Mouse (Mus musculus) left cerebral cortex, adult 9 months (tissue): ENCODE results near the gene Hyou1.
A peak's percentile ranks its signal among the peaks of the same experiment; 100 is the strongest.
"Not testable (repeated sequence)": the region's sequence is repeated elsewhere in the genome, so short reads cannot be mapped to it uniquely, and the experiment has no call there.

ENCODE experiments used
- DNase-seq, 2 experiments: peaks; one replicate each; pipeline ENCODE4 v3.0.0; 2022; ENCODE audit warnings: low spot score in 2 of 2

Hyou1 gene

DNA sequence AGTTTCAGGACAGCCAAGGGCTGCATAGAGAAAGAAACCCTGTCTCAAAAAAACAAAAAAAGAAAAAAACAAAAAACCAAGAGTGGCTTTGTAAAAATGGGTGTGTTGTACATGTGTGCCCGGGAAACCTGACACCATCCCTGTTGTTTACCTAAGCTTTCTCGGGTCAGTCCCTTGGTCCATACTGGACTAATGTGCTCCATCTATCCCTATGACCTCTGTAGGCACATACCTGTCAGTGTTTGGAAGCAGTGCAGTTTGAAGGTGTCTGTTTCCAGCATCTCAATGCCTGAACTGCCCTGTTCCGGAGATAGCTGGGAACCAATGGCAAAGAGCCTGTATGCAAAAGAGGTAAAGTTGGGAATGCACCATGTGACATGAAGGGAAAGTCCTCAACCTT is 25.7 kb downstream of the Hyou1 start:
- DNase-seq, result no peak

DNA sequence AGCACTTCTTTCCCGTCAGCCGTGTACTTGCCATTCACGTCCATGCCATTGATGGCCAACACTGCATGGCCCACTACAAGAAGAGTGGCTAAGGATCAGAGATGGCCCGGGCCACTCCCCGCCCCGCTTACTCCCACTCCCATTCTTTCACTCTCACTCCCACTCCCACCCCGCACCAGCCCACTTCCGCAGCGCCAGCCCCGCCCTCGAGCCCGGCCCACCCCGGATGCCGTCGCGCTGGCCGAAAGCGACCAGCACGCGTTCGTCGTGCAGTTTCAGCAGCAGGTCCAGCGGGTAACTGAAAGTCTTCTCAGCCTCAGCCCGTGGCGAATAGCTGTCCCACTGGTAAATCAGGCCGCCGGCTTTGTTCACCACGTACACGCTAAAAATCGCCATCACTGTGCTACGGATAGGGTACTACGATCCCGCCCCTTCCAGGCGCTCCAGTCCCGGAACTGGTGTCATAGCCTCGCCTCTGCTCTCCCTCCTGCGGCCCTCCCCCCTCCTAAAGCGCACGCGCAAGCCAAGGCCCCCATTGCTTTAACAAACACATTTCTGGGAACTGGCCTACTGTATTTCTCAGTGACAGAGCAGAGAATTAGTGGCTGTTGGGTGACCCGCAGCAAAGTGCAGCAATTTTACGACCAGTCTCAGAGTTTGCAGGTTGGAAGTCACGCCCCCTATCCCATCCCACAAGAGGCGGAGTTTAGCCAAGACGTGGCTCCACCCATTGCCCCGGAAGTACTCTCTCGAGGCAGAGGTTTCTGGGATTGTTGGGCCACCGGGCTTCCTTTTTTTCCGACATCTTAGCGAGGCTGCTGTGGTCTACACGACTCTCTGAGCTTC is 27.8 kb downstream of the Hyou1 start, which contains the start of the genes Rps25 and Trappc4:
Gene Rps25 (plus strand): TSS at position 234 of the 846 bp plus-strand sequence.
Gene Trappc4 (minus strand): TSS at position 695 of the 846 bp plus-strand sequence.
- DNase-seq, result peak; percentile 83 to 93

DNA sequence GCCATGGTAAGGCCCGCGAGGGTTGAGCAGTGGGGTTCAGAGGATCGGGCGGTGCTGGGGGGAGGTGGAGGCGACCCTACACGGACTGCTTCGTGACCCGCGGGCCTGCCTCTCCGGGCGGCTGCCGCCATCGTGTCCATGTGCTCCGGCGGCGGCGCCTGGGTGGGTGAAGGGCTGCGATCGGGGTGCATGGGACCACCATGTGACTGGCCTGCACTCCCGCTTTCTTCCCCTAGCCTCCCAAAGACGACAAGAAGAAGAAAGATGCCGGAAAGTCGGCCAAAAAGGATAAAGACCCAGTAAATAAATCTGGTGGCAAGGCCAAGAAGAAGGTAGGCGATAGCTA is 28.4 kb downstream of the Hyou1 start:
- no peak for DNase-seq

DNA sequence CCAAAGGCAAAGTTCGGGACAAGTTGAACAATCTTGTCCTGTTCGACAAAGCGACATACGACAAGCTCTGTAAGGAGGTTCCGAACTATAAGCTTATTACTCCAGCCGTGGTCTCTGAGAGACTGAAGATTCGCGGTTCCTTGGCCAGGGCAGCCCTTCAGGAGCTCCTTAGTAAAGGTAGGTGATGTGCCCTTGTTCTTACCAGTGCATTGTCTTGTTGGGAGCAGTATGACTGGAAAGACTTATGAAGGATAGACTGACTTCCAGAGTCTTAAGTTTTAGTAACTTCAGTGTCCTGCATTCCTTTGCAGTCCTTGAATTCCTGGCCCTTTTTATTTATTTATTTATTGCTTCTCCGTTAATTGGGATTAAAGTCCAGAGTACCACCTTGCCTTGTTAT is 29.4 kb downstream of the Hyou1 start:
- not testable (repeated sequence) for DNase-seq

DNA sequence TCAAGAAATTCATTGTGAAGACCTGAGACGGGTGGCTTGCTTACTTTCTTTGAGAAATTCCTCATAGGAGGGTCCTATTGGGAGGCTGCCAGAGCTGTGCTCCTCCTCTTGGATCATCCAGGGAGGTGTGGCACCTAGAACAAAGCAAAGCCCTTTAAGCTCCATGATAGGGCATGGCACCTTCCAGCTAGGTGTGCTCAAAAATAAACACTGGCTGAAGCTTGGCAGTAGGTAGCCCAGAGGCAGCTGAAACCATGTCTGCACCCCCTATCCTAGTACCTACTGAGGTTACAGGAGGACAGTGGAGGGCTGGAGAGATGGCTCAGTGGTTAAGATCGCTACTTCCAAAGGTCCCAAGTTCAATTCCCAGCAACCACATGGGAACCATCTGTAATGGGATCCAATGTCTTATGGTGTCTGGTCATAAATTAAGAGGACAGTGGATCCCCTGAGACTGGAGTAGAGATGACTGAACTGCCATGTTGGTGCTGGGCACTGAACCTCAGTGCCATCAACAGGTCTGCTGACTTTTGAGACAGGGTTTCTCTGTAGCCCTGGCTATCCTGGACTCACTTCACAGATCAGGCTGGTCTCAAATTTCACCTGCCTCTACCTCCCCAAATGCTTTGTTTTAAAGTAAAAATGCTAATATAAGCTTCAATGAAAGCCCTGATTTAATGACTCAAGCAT is 31.5 kb downstream of the Hyou1 start:
- DNase-seq, result no peak

DNA sequence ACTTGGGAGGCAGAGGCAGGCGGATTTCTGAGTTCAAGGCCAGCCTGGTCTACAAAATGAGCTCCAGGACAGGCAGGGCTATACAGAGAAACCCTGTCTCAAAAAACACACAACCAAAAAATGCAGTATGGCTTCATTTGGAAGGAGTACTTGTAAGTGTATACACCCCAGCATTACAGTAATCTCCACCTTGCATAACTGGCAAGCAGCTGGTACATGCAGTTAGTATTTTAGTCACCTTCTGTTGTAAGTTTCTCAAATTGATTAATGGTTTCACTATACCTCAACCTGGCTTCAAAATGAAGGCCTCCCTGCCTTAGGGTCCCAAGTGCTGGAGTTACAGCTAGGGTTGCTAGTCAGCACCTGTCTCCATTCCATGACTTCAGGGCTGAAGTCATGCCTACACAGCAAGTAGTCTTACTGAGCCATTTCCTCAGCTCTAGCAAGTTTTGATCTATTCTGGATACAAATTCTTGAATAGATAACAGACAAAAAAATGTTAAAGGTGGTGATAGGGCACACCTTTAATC is 32.4 kb downstream of the Hyou1 start:
- no peak for DNase-seq

DNA sequence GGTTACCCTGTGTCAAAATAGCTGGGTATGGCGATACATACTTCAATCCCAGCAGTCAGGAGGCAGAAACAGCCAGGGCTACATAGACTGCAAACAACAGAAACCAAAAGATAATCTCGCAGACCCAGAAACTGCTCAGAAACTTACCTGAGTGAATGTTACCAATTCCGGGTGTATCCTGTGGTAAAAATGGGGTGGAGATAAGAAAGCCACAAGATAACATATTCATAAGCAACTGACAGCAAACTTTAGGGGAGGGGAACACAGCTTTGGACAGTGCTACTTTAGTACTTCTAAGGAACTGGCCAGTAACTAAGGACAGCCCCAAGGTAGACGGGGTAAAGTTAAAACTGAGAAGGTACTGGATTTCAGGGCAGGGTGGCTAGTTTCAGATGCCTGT is 33.0 kb downstream of the Hyou1 start:
- no peak for DNase-seq

DNA sequence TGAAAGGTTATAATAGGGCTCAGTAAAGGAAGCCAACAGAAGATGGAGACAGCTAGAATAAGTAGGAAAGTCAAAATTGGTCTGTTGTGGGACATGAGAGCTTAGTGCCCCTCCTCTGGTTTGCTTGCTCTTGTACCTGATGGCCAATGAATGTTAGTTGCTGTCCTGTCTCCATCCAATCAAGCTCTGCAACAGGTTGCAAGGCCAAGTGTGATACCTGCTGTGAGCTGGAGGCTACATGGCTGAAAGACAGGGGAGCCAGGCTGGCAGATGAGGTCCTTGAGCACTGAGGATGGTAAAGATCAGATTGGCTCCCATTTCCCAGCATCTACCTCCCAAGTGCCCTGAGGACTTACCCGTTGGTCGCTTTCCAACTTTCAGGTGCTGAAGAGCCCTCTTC is 33.5 kb downstream of the Hyou1 start:
- DNase-seq, result no peak

DNA sequence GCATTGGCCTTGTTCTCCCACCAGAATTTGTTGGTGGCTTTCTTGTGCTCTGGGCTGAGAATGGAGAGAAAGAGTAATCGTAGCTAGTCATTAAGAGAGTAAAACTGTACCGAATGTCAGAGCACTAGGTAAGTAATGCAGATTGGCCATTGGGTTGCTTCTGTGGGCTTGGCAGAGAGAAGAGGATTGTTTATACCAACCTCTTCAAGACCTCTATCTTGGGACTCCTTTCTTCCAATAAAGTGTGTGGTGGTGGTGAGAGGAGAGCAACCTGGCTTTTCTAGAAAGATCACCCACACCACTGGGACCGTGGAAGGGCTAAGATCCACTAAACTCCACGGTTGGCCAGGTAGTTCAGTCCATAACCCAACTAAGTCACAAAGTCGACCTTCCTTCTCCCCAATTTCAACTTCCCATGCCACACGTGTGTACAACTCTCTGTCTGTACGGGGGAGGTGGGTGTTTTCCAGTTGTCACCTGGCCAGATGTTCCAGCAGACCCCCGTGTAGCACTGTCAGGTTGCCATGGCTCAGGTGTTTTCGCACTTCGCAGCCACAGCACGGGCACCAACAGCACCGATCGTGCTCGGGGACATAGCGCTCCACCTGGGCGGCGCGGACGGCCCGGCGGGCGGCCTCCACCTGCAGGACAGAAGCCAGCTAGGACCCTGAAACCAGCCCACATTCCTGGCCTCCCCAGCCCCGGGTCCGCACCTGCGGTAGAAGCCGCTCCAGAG is 38.0 kb downstream of the Hyou1 start:
- DNase-seq, result peak in 1 of 2 experiments; percentile 27

DNA sequence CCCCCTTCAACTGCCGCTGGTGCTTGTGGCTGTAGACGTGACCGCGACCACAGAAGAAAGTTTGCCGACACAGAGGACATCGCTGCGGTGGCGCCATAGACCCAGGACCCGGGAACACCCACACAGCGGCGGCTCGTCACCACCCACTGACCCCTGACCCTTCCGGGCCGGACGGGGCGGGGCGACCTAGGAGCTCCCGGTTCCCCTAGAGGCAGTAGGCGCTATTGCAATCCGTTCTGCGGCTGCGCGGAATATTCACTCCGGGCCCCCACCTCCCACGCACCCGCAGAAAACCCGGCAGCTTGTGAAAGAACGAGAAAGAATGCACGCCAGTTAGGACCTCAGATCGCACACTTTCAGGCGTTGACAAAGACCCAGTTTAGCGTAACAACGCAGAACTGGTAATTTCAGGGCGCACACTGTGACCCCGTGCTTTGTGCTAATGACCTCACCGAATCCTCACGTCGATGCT is 38.6 kb downstream of the Hyou1 start:
- peak; percentile 85 to 97 for DNase-seq

DNA sequence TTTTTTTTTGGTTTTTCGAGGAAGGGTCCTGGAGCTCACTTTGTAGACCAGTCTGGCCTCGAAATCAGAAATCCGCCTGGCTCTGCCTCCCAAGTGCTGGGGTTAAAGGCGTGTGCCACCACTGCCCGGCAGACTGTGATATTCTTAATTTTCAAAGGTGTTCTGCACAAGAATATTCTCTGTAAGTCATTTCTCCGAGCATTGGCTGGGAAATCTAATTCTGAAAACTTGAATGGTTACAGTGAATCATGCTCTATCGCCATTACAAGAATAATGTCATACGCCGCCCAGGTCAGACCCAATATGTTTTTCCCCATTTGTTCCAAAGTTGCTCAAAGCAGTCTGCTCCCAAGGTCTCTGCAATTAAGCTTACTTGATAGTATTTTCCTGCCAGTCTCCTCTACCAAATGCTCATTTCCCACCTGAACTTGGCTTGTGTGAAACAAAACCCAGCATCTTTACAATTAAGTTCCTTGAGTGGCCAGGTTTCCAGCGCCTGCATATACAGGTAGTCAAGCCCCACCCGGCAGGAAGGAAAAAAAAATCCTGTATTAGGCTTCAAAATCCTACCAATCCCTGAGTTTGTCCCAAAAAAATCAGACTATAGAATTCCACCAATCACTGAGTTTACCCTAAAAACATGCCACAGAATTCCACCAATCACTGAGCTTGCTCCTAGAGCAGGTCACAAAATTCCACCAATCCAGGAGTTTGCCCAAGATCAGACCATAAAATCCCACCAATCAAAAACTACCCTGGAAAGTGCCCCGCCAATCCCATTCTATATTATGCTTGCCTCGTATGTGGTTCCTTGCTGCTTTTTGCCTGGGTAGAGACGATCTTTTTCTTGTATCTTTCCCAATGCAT is 39.5 kb downstream of the Hyou1 start, which contains the start of gene Ccdc84:
Gene Ccdc84 (minus strand): TSS at position 51 of the 867 bp plus-strand sequence.
- DNase-seq, result no peak

DNA sequence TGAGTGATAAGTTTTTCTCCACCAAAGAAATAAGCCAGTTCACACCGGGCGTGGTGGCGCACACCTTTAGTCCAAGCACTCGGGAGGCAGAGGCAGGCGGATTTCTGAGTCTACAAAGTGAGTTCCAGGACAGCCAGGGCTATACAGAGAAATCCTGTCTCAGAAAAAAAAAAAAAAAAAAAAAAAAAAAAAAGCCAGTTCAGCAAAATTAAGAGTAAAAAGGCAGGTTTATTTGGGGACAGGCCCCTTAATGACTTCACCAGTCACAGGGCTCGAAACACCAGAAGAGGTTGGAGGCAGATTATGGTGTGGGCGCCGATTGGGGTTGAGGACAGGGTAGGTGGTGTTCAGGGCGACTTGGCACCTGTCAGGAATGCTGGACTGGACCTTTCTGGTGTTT is 40.4 kb downstream of the Hyou1 start:
- not testable (repeated sequence) for DNase-seq

DNA sequence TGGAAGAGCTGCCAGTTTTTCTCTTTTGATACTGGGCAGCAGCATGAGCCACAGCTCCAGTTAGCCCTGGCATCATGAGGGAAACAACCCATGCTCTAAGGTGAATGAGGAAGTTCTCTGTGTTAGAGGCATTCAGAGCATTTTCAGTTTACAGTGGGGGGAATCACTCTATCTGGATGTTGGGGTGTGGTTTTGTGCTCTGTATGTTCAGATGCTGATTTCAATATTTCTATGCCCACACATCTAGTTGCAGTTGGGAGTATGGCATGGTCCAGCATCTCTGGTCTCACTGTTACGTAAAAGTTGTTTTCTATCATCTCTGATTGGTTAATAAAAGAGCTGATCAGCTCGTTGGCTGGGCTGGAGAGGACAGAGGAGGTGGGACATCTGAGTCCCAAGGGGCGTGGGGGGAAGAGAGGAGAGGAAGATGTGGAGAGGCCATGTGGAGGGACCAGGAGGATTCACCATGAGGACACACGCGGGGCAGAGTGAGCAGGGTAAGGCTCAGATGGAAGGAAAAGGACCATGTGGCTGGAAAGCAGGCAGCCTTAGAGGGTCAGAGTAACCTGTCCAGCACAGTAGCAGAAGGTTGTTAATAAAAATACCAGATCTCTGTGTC is 41.1 kb downstream of the Hyou1 start:
- DNase-seq, result no peak

DNA sequence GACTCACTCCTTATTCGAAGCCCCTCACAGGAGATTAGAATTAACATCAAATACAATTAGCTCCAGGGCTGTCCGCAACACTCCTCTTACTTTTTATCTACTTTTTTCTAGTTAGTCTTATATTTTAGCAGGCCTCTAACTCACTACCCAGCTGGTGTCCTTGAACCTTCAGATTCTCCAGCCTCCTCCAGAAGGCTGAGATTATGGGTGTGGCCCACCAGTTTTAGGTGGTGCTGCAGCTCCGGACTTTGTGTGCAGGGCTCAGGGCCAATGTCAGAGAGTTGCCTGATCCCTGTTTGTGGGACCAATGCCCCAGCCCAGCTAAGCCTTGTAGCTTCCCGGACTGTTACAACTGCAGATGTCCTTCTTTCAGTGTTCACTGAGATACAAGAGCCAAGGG is 44.3 kb downstream of the Hyou1 start:
- DNase-seq, result no peak

DNA sequence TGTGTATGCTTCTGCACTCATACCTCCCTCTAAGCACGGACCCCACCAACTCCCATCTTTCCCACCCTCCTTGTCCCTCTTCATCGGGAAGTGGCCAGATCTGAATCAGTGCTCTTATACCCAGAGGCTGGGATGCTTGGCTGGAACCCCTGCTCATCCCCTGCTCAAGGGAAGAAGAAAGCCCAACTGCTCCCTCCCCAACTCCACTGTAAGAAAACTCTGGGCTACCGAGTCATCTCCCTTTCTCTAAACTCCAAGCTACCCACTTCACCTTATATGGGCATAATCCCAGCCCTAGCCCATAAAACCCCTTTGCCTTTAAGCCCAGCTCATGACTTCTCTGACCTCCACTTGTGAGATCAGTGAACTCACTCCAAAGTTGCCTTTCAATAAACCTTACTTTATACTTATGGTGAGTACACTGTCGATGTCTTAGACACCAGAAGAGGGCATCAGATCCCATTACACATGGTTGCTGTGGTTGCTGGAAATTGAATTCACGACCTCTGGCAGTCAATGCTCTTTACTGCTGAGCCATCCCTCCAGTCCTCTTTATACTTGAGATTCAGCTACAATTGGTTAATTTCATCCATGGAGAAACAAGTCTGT is 53.4 kb downstream of the Hyou1 start:
- DNase-seq, result no peak

DNA sequence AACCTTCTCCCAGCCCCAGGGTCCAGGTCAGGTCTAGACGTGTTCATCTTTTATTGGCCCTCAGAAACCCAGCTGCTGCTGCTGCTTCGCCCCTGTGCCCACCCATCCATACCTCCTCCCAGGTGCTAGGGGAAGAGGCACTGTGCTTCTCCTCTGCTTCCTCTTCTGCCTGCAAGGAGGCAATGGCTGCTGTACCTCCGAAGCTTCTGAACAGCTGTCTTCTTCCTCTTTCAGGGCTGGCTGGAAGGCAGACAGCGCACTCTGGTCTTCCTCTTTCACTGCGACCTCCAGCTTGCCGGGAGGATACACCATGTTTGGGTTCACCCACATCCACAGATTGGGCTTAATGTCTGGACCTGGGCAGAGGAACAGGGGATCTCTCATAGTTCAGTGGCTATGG is 56.5 kb downstream of the Hyou1 start:
- DNase-seq, result no peak

DNA sequence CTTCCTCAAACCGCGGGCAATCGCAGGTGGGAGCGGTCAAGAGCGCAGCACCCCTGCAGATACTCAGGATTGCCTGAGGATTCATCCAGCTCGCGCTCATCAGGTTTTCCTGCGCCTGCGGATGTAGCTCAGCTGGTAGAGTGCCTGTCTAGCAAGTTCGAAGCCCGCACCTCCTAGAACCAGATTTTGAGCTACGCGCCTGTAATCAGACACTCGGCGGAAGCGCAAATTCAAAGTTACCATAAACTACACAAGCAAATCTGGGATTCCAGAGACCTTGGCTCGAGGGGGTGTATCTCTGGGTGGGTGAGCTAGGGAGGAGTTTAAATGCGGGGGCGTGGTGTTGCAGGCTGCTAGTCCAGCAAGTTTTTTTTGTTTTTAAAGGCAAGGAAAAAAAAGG is 61.7 kb downstream of the Hyou1 start, which contains the start of gene Foxr1:
Gene Foxr1 (minus strand): TSS at position 176 of the 400 bp plus-strand sequence.
- no peak for DNase-seq
